Mouse (Mus musculus) embryonic facial prominence, embryonic 14.5 days (tissue): Measurements from ENCODE around the gene Nol11. TPM values are rescaled to one million over a fixed set of nuclear protein-coding genes. Genes with fewer than 3 reads are reported as not detected.

Experiments used
- ATAC-seq: fragments of 200-750 bp; cut with Nextera tagmentation; 2 replicates; pipeline ENCODE4 v1.8.0; 2017; ENCODE audit warnings: low read depth, moderate number of reproducible peaks, moderate TSS enrichment
- DNase-seq: peaks from one replicate; pipeline ENCODE4 v3.0.0-alpha.2; 2015; ENCODE audit warnings: low spot score
- H3K27ac ChIP-seq: fragments of 300-500 bp; sonication (generic); replicated peaks from 2 replicates; pipeline ENCODE4 v1.5.1; 2014; ENCODE audit warnings: low read depth, mild to moderate bottlenecking, low read length, moderate library complexity
- H3K27me3 ChIP-seq: fragments of 300-500 bp; sonication (generic); replicated peaks from 2 replicates; pipeline ENCODE4 v1.6.1; 2014; ENCODE audit warnings: low read length; ENCODE audit not compliant: control insufficient read depth, insufficient read depth
- H3K36me3 ChIP-seq: fragments of 300-500 bp; sonication (generic); 2 replicates; pipeline ENCODE4 v1.6.1; 2014; ENCODE audit warnings: low read length, mixed read lengths; ENCODE audit not compliant: control insufficient read depth, insufficient read depth
- H3K4me1 ChIP-seq: fragments of 300-500 bp; sonication (generic); 2 replicates; pipeline ENCODE4 v1.6.1; 2014; ENCODE audit warnings: antibody characterized with exemption, low read length; ENCODE audit not compliant: control insufficient read depth, insufficient read depth
- H3K4me2 ChIP-seq: fragments of 300-500 bp; sonication (generic); 2 replicates; pipeline ENCODE4 v1.6.1; 2014; ENCODE audit warnings: low read depth, mild to moderate bottlenecking, low read length, moderate library complexity, mixed read lengths
- H3K4me3 ChIP-seq: fragments of 300-500 bp; sonication (generic); 2 replicates; pipeline ENCODE4 v1.5.1; 2014; ENCODE audit warnings: low read depth, mild to moderate bottlenecking, low read length
- H3K9ac ChIP-seq: fragments of 300-500 bp; sonication (generic); 2 replicates; pipeline ENCODE4 v1.6.1; 2014; ENCODE audit warnings: low read depth, mild to moderate bottlenecking, low read length, moderate library complexity, mixed read lengths
- H3K9me3 ChIP-seq: fragments of 300-500 bp; sonication (generic); 2 replicates; pipeline ENCODE4 v1.6.1; 2016; ENCODE audit warnings: low read length; ENCODE audit not compliant: control insufficient read depth
- WGBS: fragments of 180-500 bp; shearing (Covaris S2); extraction: QIAGEN DNeasy Blood & Tissue Kit; methylation state at CpG from one replicate; pipeline ENCODE4 v1.1.7; 2014; 5-methylcytosine and 5-hydroxymethylcytosine counted together
- polyA plus RNA-seq: library from polyadenylated mRNA; unstranded; fragments of >200 nt; fragmentation: Nextera tagmentation; extraction: Ambion mirVana; gene quantifications from 2 replicates; pipeline ENCODE4 v1.2.1, GENCODE M21; 2014

Nol11 gene
- polyA plus RNA-seq, result 37.4 and 44.0 TPM in 2 replicates

GRCm38 (mm10) chr11:107188565-107189552 is at the start of gene Nol11:
Nol11 (minus strand) TSS chr11:107189381.
- H3K27ac ChIP-seq, result peak within 1 kb of the TSS; percentile 63; the same call in 1 of the 2 replicates
- WGBS, result under 1% methylated on average over 54 of the region's 62 CpGs

GRCm38 (mm10) chr11:107238506-107238905 is 49.3 kb upstream of the Nol11 start:
- DNase-seq (no peak), ATAC-seq (no peak)
- H3K9ac ChIP-seq, result no peak overlapping the region
- no peak overlapping the region for H3K4me3 ChIP-seq
- H3K4me1 ChIP-seq, result no peaks in the 10 kb centered on the region
- no peak overlapping the region for H3K27ac ChIP-seq
- H3K9me3 ChIP-seq, result no peaks in the 10 kb centered on the region
- no peak overlapping the region for H3K4me2 ChIP-seq
- no peaks in the 10 kb centered on the region for H3K27me3 ChIP-seq
- H3K36me3 ChIP-seq, result 0 out of 2 replicates have a peak, but pooled peaks cover 5% of the 10 kb centered on the region
- 92% methylated on average over 6 of the region's 6 CpGs for WGBS

More at GRCm38 (mm10) chr11:107188565-107189552, at the start of gene Nol11:
- Histone ChIP-seq H3K9me3 (no peaks in the 10 kb centered on the region), H3K4me3 (peak within 1 kb of the TSS; percentile 89), H3K4me1 (peaks cover 5% of the 10 kb centered on the region), H3K27me3 (no peaks in the 10 kb centered on the region), H3K36me3 (peaks cover 24% of the 10 kb centered on the region), H3K4me2 (peak within 1 kb of the TSS; percentile 80), H3K9ac (peak within 1 kb of the TSS; percentile 93)
- ATAC-seq (peak; percentile 97), DNase-seq (peak; percentile 98)

- H3K36me3 ChIP-seq, result 0 out of 2 replicates have a peak, but pooled peaks cover 11% of the 10 kb centered on the region
- WGBS, result 85% methylated on average over 4 of the region's 4 CpGs
- H3K4me1 ChIP-seq, result no peaks in the 10 kb centered on the region
- H3K27ac ChIP-seq, result no peak overlapping the region
- no peak for ATAC-seq
- no peaks in the 10 kb centered on the region for H3K27me3 ChIP-seq
- H3K4me2 ChIP-seq, result no peak overlapping the region
- H3K9me3 ChIP-seq, result no peaks in the 10 kb centered on the region
- no peak for DNase-seq
- H3K4me3 ChIP-seq, result no peak overlapping the region
- no peak overlapping the region for H3K9ac ChIP-seq
These were observed 48.4 kb upstream of the Nol11 start for GRCm38 (mm10) chr11:107237532-107237931.

- H3K4me3 ChIP-seq, result no peak overlapping the region
- no peaks in the 10 kb centered on the region for H3K9me3 ChIP-seq
- 92% methylated on average over 5 of the region's 5 CpGs for WGBS
- H3K4me1 ChIP-seq, result no peaks in the 10 kb centered on the region
- peaks cover 24% of the 10 kb centered on the region for H3K36me3 ChIP-seq
- no peak overlapping the region for H3K9ac ChIP-seq
- no peak overlapping the region for H3K4me2 ChIP-seq
- ATAC-seq (peak; percentile 37; the same call in 1 of the 2 replicates), DNase-seq (peak; percentile 51)
- no peaks in the 10 kb centered on the region for H3K27me3 ChIP-seq
- no peak overlapping the region for H3K27ac ChIP-seq
These were observed 44.2 kb upstream of the Nol11 start for GRCm38 (mm10) chr11:107233252-107233890.

- Histone ChIP-seq H3K4me2 (no peak overlapping the region), H3K4me1 (no peaks in the 10 kb centered on the region), H3K27ac (no peak overlapping the region; the same call in 1 of the 2 replicates), H3K9ac (no peak overlapping the region), H3K4me3 (no peak overlapping the region), H3K27me3 (no peaks in the 10 kb centered on the region), H3K9me3 (no peaks in the 10 kb centered on the region), H3K36me3 (peaks cover 38% of the 10 kb centered on the region)
- ATAC-seq, result peak; percentile 71; the same call in 1 of the 2 replicates
- DNase-seq, result peak; percentile 38
- WGBS, result 75% methylated on average over 10 of the region's 10 CpGs
These were observed 40.9 kb upstream of the Nol11 start for GRCm38 (mm10) chr11:107230128-107230527.

GRCm38 (mm10) chr11:107226431-107226830 is 37.2 kb upstream of the Nol11 start:
- H3K4me1 ChIP-seq, result peaks cover 4% of the 10 kb centered on the region; the same call in 1 of the 2 replicates
- no peak for ATAC-seq
- H3K4me2 ChIP-seq, result no peak overlapping the region
- H3K9me3 ChIP-seq, result no peaks in the 10 kb centered on the region
- no peak overlapping the region for H3K4me3 ChIP-seq
- no peak for DNase-seq
- no peak overlapping the region for H3K27ac ChIP-seq
- 86% methylated on average over 1 of the region's 1 CpGs for WGBS
- no peak overlapping the region for H3K9ac ChIP-seq
- no peaks in the 10 kb centered on the region for H3K27me3 ChIP-seq
- peaks cover 21% of the 10 kb centered on the region; the same call in 1 of the 2 replicates for H3K36me3 ChIP-seq

GRCm38 (mm10) chr11:107226013-107226412 is 36.8 kb upstream of the Nol11 start:
- Histone ChIP-seq H3K4me2 (no peak overlapping the region), H3K4me1 (peaks cover 4% of the 10 kb centered on the region; the same call in 1 of the 2 replicates), H3K4me3 (no peak overlapping the region), H3K36me3 (peaks cover 19% of the 10 kb centered on the region; the same call in 1 of the 2 replicates), H3K9me3 (no peaks in the 10 kb centered on the region), H3K27me3 (no peaks in the 10 kb centered on the region), H3K9ac (no peak overlapping the region), H3K27ac (no peak overlapping the region)
- DNase-seq (no peak), ATAC-seq (no peak)
- WGBS, result 94% methylated on average over 10 of the region's 10 CpGs

- no peak for ATAC-seq
- no peak overlapping the region for H3K27ac ChIP-seq
- H3K9me3 ChIP-seq, result no peaks in the 10 kb centered on the region
- no peak overlapping the region for H3K9ac ChIP-seq
- DNase-seq, result no peak
- H3K27me3 ChIP-seq, result no peaks in the 10 kb centered on the region
- WGBS, result 78% methylated on average over 5 of the region's 5 CpGs
- peaks cover 4% of the 10 kb centered on the region; the same call in 1 of the 2 replicates for H3K4me1 ChIP-seq
- H3K36me3 ChIP-seq, result peaks cover 19% of the 10 kb centered on the region; the same call in 1 of the 2 replicates
- H3K4me3 ChIP-seq, result no peak overlapping the region
- H3K4me2 ChIP-seq, result no peak overlapping the region
These were observed 36.1 kb upstream of the Nol11 start for GRCm38 (mm10) chr11:107225301-107225700.
